Mouse (Mus musculus) brain, adult 2 months (tissue): Measurements from ENCODE around the gene Gm10334.
"Not testable (repeated sequence)": the region's sequence is repeated elsewhere in the genome, so short reads cannot be mapped to it uniquely, and the experiment has no call there.

Source experiments
- DNase-seq: peaks from one replicate; pipeline ENCODE4 v3.0.0; 2011; ENCODE audit warnings: low read depth, low spot score

Gene Gm10334

DNA sequence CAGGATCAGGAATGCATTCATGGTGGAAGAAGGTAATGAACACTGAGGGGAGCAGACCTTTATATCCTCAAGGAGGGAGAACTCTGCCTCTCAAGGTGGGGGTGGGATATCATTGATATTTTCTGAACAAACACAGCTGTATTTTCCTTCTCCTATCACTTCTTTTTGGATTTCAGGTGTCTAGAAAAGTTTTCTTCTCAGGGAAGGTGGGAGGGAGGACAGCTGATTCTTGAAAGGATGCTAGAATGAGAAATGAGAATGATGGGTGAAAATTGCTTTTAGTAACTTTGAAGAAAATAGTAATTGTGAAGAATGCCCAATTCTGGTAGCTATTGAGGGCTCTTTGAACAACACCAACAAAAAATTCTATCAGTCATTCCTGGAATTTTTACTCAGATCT lies at the start of gene Gm10334:
Gene Gm10334, minus strand, starts transcription at position 101 of the 400 bp plus-strand sequence.
- DNase-seq, result not testable (repeated sequence)

DNA sequence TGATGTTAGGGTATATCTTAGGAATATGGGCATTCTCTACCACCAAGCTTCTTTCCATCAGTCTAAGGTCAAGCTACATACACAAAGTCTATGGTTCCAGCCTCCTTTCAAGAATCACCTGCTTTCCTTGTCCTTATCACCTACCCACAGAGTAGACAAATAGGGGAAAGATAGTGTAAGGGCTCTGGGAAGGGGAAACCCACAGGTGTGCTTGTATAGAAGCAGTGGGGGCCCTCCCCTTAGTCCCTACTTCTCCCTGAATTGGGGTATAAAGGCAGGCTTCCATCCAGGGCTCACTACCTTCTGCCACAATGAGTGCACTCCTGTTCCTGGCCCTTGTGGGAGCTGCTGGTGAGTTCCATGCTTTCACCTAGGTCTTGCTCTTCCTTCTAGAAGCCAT lies 12.7 kb upstream of the Gm10334 start, which contains the start of gene Prss1:
Gene Prss1, plus strand, starts transcription at position 301 of the 400 bp plus-strand sequence.
- not testable (repeated sequence) for DNase-seq

DNA sequence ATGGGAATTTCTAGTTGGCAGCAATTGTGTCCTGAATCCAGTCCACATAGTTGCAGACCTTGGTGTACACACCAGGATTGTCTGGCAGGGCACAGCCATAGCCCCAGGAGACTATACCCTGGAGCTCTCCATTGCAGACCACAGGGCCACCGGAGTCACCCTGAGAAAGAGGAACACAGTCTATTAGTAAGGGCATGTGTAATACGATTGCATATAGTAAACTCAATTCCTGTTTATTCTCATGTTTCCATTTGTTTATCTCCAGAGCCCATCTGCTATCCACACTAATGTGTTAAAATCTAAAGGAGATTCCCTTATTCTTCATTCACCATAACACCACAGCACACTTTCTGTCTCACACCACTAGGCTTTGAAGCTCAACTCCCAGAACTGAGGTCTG lies 3.7 kb downstream of the Gm10334 start:
- not testable (repeated sequence) for DNase-seq
